Mouse (Mus musculus) adrenal gland, postnatal 10 days (tissue): ENCODE results near the gene Lrp4. TPM values are rescaled to one million over a fixed set of nuclear protein-coding genes. Genes with fewer than 3 reads are reported as not detected.

Source experiments
- DNase-seq: peaks from one replicate; pipeline ENCODE4 v3.0.0; 2021; ENCODE audit warnings: mixed read lengths
- total RNA-seq, 2 experiments: library from RNA; stranded (reverse); gene quantifications; 2 replicates each; pipeline ENCODE4 v1.2.3; 2021

Lrp4 gene
- total RNA-seq, 2 experiments from 2014 or later: 7.0 to 8.3 TPM

DNA sequence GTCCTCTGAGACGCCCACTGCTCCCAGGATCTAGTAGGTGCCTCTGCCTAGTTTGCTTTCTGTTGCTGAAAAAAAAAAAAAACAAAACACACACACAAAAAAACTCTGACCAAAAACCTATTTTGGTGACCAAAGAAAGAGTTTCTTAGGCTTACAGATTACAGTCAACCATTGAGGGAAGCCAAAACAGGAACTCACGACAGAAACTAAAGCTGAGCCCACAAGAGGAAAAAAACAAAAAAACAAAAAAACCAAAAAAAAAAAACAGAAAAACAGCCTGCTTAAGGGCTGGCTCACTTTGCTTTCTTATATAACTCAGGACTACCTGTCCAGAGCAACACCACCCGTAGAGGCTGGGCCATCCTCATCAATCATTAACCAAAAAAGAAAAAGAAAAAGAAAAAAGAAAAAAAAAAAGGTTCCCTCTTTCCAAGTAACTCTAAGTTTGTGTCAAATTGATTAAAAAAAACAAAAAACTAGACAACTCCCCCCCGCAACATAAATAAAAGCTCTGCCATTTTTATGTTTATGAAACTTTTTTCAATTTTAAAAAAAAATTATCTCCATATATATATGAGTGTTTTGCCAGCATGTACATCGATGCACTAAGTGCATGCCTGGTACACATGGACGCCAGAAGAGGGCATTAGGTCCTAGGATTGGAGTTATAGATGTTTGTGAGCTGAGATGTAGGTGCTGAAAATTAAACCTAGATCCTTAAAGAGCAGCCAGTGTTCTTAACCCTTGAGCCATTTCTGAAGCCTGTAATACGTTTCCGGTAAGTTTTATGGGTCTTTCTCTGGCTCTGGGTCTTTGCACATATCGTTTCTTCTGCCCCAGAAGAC is 3.9 kb upstream of the Lrp4 start:
- no peak for DNase-seq

- DNase-seq: no peak
Measured at GRCm38 (mm10) chr2:91454434-91454833, 2.9 kb upstream of the Lrp4 start.

DNA sequence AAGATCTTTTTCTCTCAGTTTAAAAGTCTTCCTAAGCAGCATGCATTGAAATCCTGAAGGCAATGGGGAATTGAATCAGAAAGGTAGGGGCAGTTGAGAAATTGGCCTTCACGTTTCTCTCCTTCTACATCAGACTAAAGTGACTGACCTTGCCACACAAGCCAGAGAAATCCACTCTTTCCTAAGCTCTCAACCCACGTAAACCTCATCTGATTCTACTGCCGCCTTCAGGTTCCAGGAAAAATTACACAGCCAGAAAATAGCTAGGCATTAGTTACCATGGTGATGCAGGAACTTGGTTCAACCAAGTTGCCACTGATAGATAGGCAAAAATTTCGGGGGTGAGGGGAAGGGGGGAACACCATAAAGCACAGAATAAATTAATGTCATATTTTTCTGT is 1.5 kb upstream of the Lrp4 start:
- peak; percentile 39 for DNase-seq

DNA sequence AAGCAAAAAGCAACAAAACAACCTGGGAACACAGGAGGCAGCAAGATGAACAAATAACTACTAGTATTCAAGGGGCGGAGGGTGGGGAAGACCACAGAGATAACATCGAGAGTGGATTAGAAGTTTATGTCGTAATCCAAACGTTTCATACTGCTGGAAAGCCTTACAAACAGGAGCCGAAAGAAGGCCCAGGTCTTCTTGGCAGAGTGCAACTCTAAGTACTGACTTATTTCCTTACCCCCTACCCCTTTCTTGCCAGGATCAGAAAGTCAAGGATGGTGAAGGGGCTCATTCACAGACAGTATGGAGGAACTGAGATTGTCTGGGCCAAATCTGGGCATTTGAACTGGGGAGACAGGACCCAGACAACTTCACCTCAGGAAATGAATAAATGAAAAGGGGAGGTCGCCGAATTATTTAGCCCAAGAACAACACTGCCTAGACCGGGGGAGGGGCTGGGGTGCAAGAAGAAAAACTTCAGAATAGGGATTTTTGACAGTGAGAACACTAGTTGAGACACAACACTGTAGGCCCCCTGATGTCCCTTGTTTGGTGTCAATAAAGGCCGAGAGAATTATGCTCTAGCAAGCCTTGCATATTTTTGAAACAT is 715 bp upstream of the Lrp4 start:
- DNase-seq: no peak

GRCm38 (mm10) chr2:91457656-91458251 is 443 bp downstream of the Lrp4 start:
- peak; percentile 48 for DNase-seq

- peak; percentile 56 for DNase-seq
Measured at GRCm38 (mm10) chr2:91458252-91458672, 951 bp downstream of the Lrp4 start.

DNA sequence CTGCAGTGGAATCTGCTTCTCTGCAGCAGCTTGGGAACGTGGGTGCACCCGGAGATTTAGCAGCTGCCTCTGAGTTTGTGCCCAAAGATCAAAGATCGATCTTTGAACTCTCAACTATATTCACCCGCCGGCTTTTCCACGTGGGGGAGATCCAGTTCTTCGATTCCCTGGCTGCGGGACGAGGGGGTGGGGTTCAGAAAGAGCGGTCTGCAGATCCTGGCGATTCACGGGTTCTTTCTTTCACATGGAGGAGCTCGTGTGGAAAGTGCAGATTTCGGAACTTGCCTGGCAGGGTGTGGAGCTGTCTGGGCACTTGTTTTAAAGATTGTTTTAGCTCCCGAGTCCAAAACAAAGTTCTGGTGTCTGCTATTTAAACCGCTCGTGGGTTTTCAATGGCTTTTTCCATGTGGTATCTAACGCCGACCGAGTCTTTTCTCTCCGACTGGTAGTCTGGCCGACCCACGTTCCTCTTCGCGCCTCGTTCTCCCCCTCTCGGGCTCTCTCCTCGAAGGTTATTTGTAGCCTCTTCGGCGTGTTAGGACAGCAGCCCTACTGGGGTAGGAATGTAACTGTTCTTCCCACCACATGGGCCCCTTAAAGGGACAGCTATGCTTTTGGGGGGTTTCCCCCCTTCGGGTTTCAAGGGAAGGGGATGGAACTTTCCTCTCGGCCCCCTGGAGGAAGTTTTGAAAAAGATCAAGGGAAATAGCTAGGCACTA is 1.5 kb downstream of the Lrp4 start:
- peak; percentile 37 for DNase-seq

DNA sequence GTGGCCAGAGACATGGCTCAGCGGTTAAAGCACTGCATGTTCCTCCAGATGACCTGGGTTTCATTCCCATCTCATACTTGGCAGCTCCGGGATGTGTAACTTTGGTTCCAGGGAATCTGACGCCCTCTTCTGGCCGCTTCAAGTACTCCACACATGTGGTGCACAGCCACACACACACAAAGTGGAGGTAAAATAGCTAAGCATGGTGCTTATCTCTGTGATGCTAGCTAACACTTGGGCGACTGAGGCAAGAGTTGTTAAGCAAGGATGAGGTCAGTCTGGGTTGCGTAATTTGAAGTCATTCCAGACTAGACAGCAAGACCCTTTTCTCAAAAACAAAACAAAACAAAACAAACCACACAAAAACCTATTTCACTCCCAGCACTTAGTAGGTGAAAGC is 2.8 kb downstream of the Lrp4 start:
- DNase-seq: no peak

DNA sequence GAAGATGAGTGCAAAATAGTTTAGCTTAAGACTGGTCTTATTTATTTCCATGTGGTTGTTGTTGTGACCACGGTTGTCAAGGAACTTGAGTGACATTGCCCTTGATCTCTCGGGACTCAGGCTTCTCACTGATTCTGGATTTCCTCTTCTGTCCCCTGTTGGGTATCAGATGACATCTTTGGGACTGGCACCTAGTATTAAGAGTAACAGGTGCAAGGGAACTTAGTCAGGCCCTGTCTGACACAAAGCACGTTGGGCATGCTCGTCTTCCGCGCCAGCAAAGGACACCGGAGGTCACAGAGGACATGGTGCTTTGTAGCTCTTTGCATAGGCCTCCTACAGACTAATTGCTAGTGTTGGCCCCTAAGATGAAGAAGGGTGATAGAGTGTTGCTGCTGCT is 3.5 kb downstream of the Lrp4 start:
- no peak for DNase-seq

GRCm38 (mm10) chr2:91461341-91461740 is 4.0 kb downstream of the Lrp4 start:
- no peak for DNase-seq

DNA sequence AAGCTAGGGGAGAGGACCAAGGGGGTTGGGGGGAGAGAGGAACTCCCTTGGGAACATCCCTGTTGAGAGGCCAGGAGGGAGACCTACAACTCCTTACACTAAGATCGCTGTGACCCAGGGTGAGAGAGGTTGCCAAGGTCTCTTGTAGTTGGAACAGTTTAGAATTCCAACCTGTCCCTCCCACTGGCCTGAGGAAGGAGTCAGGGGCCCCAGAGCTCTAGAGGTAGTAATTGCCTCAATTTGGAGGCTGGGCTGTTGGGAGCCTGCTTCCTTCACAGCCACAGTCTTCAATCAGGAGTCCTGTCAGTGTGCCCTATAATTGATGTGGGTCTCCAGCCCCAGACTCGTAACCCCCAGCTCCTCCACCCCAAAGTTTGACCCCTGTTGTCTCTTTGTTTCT is 4.9 kb downstream of the Lrp4 start:
- no peak for DNase-seq

GRCm38 (mm10) chr2:91462681-91463080 is 5.4 kb downstream of the Lrp4 start:
- DNase-seq: no peak

DNA sequence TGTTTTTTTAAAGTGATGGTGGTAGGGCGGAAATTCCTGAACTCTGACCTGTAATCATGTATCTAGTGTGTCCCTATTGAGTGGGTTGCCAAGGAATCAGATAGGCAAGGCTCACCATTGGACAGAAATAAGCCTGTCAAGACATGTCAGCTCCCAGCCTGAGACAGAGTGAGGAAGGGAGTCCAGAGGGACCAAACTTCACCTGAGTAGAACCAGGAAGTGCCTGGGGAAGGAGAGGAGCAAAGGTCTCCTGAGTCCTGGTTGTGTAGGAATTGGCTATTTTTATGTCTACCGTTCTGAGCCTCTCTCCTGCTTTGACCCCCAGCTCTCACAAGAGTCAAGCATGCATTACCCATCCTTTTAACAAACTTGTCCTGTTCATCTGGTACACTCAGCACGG is 8.6 kb downstream of the Lrp4 start:
- no peak for DNase-seq

- no peak for DNase-seq
Measured at GRCm38 (mm10) chr2:91467613-91468012, 10.3 kb downstream of the Lrp4 start.

DNA sequence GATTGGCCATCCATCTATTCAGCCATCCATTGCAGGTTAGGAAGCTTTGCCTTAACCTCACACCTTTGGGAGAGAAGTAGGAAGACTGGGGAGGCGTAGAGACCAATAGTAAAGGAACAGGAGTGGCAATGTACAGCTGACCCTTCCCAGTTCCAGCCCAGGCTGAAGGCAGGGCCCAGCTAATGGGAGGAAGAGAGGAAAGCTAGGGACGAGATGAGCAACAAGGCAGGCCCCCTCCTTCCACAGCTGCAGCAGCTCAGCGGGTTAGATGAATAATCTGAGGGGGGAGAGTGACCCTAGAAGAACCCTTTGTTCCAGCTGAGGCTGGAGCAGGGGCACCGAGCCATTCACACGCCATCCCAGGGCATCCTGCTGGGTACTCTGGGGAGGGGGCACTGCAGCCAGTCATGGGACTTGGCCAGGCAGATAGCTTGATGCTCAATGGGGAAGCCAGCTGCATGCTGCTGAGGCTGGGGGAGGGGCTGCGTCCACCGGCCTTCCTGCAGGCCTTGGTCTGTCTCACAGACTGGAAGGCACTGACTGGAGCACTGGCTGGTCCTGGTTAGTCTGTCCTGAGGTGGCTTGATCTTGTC is 12.8 kb downstream of the Lrp4 start:
- no peak for DNase-seq

- DNase-seq: no peak
Measured at GRCm38 (mm10) chr2:91474358-91474757, 17.0 kb downstream of the Lrp4 start.

- DNase-seq: no peak
Measured at GRCm38 (mm10) chr2:91475791-91476190, 18.5 kb downstream of the Lrp4 start.

DNA sequence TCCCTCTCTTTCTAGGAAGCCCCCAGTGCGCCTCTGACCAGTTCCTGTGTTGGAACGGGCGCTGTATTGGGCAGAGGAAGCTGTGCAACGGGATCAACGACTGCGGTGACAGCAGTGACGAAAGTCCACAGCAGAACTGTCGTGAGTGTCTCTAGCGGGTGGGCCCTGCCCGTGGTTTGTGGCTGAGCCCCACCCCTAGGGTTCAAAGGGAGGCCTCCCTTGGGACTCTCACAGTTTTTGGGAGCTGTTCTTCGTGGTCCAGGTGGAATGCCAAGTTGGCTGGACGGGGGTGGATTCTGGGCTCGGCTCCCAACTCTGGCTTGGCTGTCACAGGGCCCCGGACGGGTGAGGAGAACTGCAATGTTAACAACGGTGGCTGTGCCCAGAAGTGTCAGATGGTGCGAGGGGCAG is 18.9 kb downstream of the Lrp4 start:
- peak; percentile 72 for DNase-seq

- no peak for DNase-seq
Measured at GRCm38 (mm10) chr2:91476841-91477240, 19.5 kb downstream of the Lrp4 start.

DNA sequence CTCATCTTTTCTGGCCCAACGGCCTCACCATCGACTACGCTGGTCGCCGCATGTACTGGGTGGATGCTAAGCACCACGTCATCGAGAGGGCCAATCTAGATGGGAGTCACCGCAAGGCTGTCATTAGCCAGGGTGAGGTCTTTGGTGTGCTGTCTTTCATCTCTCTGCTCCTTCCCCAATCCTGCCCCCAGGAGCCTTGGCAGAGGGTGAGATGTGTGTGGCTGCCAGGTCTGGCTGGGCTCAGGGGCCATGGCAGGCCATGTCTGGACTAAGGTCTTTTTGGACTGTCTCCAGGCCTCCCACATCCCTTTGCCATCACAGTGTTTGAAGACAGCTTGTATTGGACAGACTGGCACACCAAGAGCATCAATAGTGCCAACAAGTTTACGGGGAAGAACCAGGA is 23.1 kb downstream of the Lrp4 start:
- no peak for DNase-seq

GRCm38 (mm10) chr2:91480805-91481514 is 23.6 kb downstream of the Lrp4 start:
- DNase-seq: peak; percentile 65

- DNase-seq: no peak
Measured at GRCm38 (mm10) chr2:91484698-91485097, 27.4 kb downstream of the Lrp4 start.
